Mouse (Mus musculus): ENCODE data around the gene Etv2. TPM values are rescaled to one million over a fixed set of nuclear protein-coding genes. Genes with fewer than 3 reads are reported as not detected.

Gene Etv2
- total and polyA plus RNA-seq, 2 experiments, result 0.18 TPM; not detected in 1

DNA sequence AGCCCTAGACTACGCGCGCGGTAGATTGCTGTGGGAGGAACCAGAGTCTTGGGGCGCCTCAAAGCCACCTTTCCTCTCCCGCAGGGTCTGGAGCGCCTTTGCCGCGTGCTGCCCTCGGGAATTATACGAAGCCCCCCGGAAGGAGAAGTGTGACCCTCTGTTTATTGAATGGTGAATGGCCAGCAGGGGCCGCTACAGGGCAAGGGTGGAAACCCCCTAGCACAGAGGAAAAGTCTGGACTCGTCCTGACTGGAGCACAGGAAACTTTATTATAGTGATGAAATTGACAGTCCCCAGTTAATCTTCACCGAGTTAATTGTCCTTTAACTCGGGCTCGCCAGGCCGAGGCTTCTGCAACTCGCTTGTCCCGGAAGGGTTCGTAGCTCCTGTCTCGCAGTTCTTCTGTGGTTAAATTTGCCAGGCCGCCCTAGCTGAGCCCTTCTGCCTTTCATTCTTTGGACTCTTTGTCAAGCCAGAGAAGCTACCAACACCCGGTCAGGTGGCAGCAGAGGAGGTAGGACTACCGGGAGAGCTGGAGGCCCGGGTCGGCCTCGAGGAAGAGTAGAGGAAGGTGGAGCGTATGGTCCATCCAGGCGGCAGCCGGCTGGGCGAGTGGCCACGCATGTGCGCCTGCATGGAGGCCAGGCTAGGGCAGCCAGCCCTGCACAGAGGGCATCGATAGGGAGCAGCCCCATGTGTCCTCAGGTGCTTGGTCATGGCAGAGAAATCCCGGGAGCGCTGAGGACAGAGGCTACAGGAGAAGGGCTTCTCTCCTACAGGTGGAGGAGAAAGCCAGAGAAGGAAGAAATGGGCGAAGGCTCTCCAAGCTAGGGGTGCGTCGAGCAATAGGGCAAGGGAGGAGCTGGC lies 46.0 kb downstream of the Etv2 start:
- peaks cover 16% of the 10 kb centered on the region for H3K79me2 ChIP-seq (ENCODE audit: control insufficient read depth, insufficient read depth, low read length)
- H3K36me3 ChIP-seq (ENCODE audit: control insufficient read depth, insufficient read depth, low read length), result no peaks in the 10 kb centered on the region
- WGBS, result 8% methylated on average over 40 of the region's 40 CpGs
- peak overlapping the region; percentile 91 for H3K27ac ChIP-seq (replicated peaks; ENCODE audit: insufficient read depth, low read depth, low read length)
- DNase-seq (ENCODE audit: extremely low read depth, low read depth, low spot score), result peak; percentile 83
- H3K4me1 ChIP-seq (ENCODE audit: control insufficient read depth, insufficient read depth, low read length), result peaks cover 7% of the 10 kb centered on the region; the same call in 1 of the 2 replicates
- H3K9ac ChIP-seq (ENCODE audit: low read depth, low read length), result peak overlapping the region; percentile 75
- H3K4me3 ChIP-seq (ENCODE audit: insufficient read depth, low read depth, low read length), result peak overlapping the region; percentile 68
- H3K27me3 ChIP-seq (ENCODE audit: control insufficient read depth, insufficient read depth, low read length), result no peaks in the 10 kb centered on the region
- peak; percentile 87 for TF ChIP-seq CTCF (IDR thresholded peaks at IDR 0.05; ENCODE audit: low read depth, low read length)
- no peak for TF ChIP-seq POLR2A (IDR thresholded peaks at IDR 0.05; ENCODE audit: extremely low read depth, insufficient read depth, low read length)

DNA sequence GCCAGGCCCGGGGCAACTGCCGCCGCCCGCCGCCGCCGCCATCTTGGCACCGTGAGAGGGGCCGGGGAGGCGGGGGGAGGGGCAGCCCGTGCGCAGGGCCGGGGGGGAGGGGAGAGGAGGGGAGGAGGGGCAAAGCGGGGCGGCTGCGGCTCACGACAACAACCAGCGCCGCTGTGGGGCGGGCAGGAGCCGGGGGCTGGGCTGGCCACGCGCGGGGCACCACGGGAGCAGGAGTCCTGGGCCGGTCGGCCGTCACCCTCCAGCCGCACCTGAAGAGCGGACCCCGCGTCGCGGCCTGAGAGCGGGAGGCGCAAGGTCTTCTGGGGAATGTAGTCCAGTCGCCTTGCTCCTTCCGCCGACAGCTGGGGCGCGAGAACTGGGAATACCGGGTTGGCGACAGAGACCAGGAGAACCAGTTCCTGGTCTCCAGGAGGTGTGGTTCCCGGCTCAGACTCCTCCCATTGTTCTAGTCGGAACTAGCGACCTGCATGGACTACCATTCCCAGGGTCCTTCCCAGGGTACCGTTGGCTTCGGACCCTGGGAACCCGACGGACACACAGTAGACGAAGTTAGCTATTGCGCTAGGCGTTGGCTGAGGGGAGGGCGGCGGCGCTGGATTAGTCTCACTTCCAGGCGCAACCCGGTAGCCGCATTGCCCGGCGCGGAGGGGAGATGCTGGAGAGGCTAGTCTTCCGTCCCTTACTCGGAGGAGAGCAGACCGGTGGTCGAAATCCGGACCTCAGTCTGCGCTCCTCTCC lies 46.8 kb downstream of the Etv2 start, which contains the start of gene Kmt2b:
TSS of gene Kmt2b (minus strand) at position 51 of the 759 bp plus-strand sequence.
- DNase-seq (ENCODE audit: extremely low read depth, low read depth, low spot score), result peak; percentile 98
- peaks cover 7% of the 10 kb centered on the region; the same call in 1 of the 2 replicates for H3K4me1 ChIP-seq (ENCODE audit: control insufficient read depth, insufficient read depth, low read length)
- WGBS, result 1% methylated on average over 58 of the region's 68 CpGs
- H3K36me3 ChIP-seq (ENCODE audit: control insufficient read depth, insufficient read depth, low read length), result no peaks in the 10 kb centered on the region
- peak within 1 kb of the TSS; percentile 91 for H3K27ac ChIP-seq (replicated peaks; ENCODE audit: insufficient read depth, low read depth, low read length)
- TF ChIP-seq POLR2A (IDR thresholded peaks at IDR 0.05; ENCODE audit: extremely low read depth, insufficient read depth, low read length), result peak; percentile 79
- no peak for TF ChIP-seq CTCF (IDR thresholded peaks at IDR 0.05; ENCODE audit: low read depth, low read length)
- no peaks in the 10 kb centered on the region for H3K27me3 ChIP-seq (ENCODE audit: control insufficient read depth, insufficient read depth, low read length)
- H3K79me2 ChIP-seq (ENCODE audit: control insufficient read depth, insufficient read depth, low read length), result peaks cover 21% of the 10 kb centered on the region
- peak within 1 kb of the TSS; percentile 93 for H3K4me3 ChIP-seq (ENCODE audit: insufficient read depth, low read depth, low read length)
- H3K9ac ChIP-seq (ENCODE audit: low read depth, low read length), result peak within 1 kb of the TSS; percentile 99

DNA sequence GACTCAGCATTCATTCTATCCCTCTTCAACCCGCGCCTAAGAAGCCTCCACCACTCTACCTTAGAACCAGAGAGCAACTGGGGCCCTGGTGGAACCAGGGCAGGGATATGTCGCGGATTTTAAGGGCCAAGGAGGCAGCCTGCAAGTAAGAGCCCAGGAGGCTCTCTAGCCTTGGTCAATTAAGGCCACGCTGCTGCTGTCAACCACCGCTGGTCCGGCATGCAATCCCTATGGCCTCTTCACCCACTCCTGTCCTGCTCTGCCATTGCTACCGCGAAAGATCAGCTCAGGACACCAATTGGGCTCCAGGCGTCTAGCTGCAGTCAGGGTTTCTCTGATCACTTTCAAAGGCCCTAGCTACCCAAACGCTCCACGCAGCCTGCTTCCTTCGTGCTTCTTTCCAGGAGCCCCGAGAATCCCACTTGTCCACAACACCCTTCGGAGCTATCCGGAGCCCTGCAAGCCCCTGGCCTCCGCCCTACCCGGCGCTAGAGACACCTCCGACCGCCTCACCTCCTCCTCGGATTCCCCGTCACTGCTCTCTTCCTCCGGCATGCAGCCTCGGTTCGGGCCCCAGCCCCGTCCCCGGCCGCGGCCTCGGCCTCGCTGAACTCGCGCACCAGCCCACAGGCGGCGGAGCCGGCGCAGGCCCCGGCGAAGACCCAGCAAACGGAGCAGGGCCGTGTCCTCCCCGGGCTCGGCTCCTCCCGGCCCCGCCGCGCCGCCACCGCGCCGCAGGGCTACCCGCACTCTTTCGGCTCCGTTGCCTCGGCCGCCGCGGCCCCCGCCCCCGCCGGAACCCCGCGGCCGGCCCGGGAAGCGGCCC lies 47.6 kb downstream of the Etv2 start:
- Histone ChIP-seq H3K9ac (ENCODE audit: low read depth, low read length) (peak overlapping the region; percentile 99), H3K27ac (replicated peaks; ENCODE audit: insufficient read depth, low read depth, low read length) (peak overlapping the region; percentile 90), H3K4me3 (ENCODE audit: insufficient read depth, low read depth, low read length) (peak overlapping the region; percentile 93), H3K79me2 (ENCODE audit: control insufficient read depth, insufficient read depth, low read length) (peaks cover 23% of the 10 kb centered on the region), H3K27me3 (ENCODE audit: control insufficient read depth, insufficient read depth, low read length) (no peaks in the 10 kb centered on the region), H3K4me1 (ENCODE audit: control insufficient read depth, insufficient read depth, low read length) (peaks cover 7% of the 10 kb centered on the region; the same call in 1 of the 2 replicates), H3K36me3 (ENCODE audit: control insufficient read depth, insufficient read depth, low read length) (no peaks in the 10 kb centered on the region; the same call in 1 of the 2 replicates)
- TF ChIP-seq CTCF (IDR thresholded peaks at IDR 0.05; ENCODE audit: low read depth, low read length), result no peak
- no peak for TF ChIP-seq POLR2A (IDR thresholded peaks at IDR 0.05; ENCODE audit: extremely low read depth, insufficient read depth, low read length)
- peak; percentile 38 for DNase-seq (ENCODE audit: extremely low read depth, low read depth, low spot score)
- WGBS, result 0% methylated on average over 63 of the region's 67 CpGs

DNA sequence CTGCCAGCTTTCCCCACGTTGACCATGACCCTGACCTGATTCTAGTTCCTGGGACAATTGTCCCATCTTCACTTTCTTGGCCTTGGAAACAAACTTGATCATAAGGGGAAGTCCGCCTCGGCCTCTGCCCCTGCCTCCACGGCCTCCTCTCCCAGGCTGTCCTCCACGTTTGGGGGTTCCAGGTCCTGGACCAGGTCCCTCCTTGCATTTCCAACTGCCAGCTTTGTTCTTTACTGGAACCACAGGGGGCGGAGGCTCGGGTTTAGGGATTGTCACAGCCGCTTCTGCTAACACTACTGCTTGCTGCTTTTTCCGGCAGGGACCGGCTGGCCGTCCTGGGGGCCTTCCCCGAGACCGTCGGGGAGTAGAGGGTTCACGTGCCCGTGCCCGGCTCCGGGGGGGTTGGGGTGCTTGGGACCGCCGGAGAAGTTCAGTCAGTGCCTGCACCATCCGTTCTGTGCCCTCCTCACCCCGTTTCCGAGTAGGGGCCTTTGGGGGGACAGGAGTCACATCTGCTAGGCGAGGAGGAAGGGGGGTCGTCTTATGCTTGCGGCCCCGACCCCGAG lies 49.1 kb downstream of the Etv2 start:
- H3K79me2 ChIP-seq (ENCODE audit: control insufficient read depth, insufficient read depth, low read length), result peaks cover 25% of the 10 kb centered on the region
- H3K27ac ChIP-seq (replicated peaks; ENCODE audit: insufficient read depth, low read depth, low read length), result no peak overlapping the region
- no peak for TF ChIP-seq POLR2A (IDR thresholded peaks at IDR 0.05; ENCODE audit: extremely low read depth, insufficient read depth, low read length)
- no peak for TF ChIP-seq CTCF (IDR thresholded peaks at IDR 0.05; ENCODE audit: low read depth, low read length)
- H3K4me3 ChIP-seq (ENCODE audit: insufficient read depth, low read depth, low read length), result no peak overlapping the region
- H3K9ac ChIP-seq (ENCODE audit: low read depth, low read length), result no peak overlapping the region
- H3K4me1 ChIP-seq (ENCODE audit: control insufficient read depth, insufficient read depth, low read length), result peaks cover 7% of the 10 kb centered on the region; the same call in 1 of the 2 replicates
- H3K36me3 ChIP-seq (ENCODE audit: control insufficient read depth, insufficient read depth, low read length), result peaks cover 8% of the 10 kb centered on the region
- H3K27me3 ChIP-seq (ENCODE audit: control insufficient read depth, insufficient read depth, low read length), result no peaks in the 10 kb centered on the region
- DNase-seq (ENCODE audit: extremely low read depth, low read depth, low spot score), result no peak
- WGBS, result 89% methylated on average over 28 of the region's 28 CpGs

DNA sequence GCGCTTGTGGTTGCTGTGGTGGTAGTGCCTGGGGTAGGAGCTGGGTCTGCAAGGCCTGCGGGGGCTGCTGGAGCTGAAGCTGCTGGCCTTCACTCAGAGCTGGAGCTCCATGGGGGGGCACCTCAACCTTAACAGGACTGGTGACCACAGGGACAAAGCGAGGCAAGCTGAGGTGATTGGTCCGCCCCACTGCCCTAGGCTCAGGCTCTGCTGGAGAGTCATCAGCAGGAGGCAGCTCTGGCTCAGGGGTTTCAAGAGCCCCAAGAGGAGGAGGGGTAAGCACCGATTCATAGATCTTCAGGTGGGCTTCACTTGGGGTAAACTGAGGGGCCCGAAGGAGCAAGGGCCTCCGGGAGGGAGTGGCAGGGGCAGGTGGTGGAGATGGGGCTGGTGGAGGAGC lies 50.5 kb downstream of the Etv2 start:
- Histone ChIP-seq H3K79me2 (ENCODE audit: control insufficient read depth, insufficient read depth, low read length) (peaks cover 28% of the 10 kb centered on the region), H3K36me3 (ENCODE audit: control insufficient read depth, insufficient read depth, low read length) (peaks cover 14% of the 10 kb centered on the region), H3K4me1 (ENCODE audit: control insufficient read depth, insufficient read depth, low read length) (peaks cover 2% of the 10 kb centered on the region; the same call in 1 of the 2 replicates), H3K27me3 (ENCODE audit: control insufficient read depth, insufficient read depth, low read length) (no peaks in the 10 kb centered on the region), H3K9ac (ENCODE audit: low read depth, low read length) (no peak overlapping the region), H3K4me3 (ENCODE audit: insufficient read depth, low read depth, low read length) (no peak overlapping the region), H3K27ac (replicated peaks; ENCODE audit: insufficient read depth, low read depth, low read length) (no peak overlapping the region)
- no peak for TF ChIP-seq CTCF (IDR thresholded peaks at IDR 0.05; ENCODE audit: low read depth, low read length)
- no peak for TF ChIP-seq POLR2A (IDR thresholded peaks at IDR 0.05; ENCODE audit: extremely low read depth, insufficient read depth, low read length)
- WGBS, result 97% methylated on average over 7 of the region's 7 CpGs
- DNase-seq (ENCODE audit: extremely low read depth, low read depth, low spot score), result no peak

All from liver, adult 2 months (tissue).